Mouse (Mus musculus): ENCODE measurements at regions not wholly inside any gene's neighbourhood (a gene's known extent, or its start where the extent isn't known, plus 50 kb on each side); places are given as distances from the start of the nearest gene placed in this dataset.

GRCm38 (mm10) chr16:85347621-85348020, 174.1 kb upstream of the App start:
- intact Hi-C loops (cut with DNase I) = loop anchor here (1.0 to 5.0 kb wide), 3 partner anchors 90 to 175 kb away; partner anchors contain the start of gene App
- DNase-seq (ENCODE audit: low spot score in 2 of 2) = peak in 1 of 2 experiments; percentile 77

DNA sequence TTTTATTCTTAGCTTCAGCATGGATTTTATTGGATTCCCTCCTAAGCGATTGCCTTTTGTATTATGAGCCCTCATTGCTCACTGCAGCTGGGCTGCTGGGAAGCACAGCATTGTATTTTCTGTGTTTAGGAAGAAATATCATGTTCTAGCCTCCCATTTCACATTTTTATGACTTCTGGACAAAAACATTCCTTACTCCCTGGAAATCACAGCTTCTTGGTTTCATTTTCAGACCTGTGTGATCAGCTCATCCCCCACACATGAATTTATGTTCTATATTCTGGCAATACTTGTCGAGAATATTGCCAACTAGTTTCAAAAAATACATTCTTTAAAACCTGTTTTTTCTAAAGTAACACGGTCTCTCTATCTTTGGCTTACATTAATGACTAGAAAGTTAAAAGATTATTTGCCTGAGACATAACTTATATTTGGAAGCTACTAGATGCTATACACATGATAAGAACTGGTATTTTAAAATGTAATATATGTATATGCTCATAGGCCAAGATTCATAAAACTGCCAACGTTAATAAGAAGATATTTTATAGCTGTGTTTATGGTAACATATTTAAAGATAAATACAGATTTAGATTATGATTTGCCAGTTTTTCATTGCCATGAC, 163.0 kb upstream of the App start:
- no peak for DNase-seq (ENCODE audit: low spot score in 2 of 2)
- intact Hi-C loops (cut with DNase I) = no loop called here

- intact Hi-C loops (cut with DNase I) = no loop called here
- no peak for DNase-seq (ENCODE audit: low spot score in 2 of 2)
These were observed 160.0 kb upstream of the App start for GRCm38 (mm10) chr16:85333543-85333942.

DNA sequence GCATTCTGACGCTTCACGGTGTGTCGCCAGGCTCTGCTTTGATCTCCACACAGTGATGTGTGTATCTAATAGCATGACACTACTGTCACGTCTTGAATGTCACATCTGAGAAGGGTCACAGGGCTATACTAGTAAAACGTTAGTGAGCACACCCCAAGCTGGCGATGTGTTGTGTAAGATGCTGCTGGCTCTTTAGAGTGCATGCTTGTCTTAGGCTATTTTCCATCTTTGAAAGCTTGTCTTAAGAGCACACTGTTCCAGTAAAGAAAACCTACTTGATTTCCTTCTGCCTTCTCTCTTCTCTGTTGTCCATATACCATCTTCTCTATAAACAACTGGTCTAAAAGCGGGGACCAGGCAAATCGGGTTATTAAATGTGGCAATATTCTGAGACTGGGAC, 138.5 kb upstream of the App start:
- intact Hi-C loops (cut with DNase I) = no loop called here
- no peak for DNase-seq (ENCODE audit: low spot score in 2 of 2)

DNA sequence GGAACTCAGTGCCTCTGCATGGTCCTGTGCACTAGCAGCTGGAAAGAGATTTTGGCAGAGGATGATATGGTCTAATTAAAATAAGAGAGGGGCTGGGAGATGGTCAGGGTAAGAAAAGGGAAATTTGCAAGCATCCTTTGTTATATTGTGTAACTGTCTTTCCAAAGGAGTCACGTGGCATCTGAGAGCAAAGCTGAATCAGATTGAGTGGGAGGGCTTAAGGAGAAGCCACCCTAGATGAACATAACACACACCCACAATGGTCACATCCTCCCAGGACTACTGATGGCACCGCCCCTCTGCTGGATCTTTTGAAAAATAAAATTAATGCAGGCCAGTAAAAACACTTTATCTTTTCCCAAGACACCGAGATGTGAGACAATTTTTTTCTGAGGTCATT, 135.9 kb upstream of the App start:
- intact Hi-C loops (cut with DNase I) = no loop called here
- DNase-seq (ENCODE audit: low spot score in 2 of 2) = no peak

- intact Hi-C loops (cut with DNase I) = no loop called here
- DNase-seq (ENCODE audit: low spot score in 2 of 2) = no peak
These were observed 134.9 kb upstream of the App start for GRCm38 (mm10) chr16:85308429-85308828.

DNA sequence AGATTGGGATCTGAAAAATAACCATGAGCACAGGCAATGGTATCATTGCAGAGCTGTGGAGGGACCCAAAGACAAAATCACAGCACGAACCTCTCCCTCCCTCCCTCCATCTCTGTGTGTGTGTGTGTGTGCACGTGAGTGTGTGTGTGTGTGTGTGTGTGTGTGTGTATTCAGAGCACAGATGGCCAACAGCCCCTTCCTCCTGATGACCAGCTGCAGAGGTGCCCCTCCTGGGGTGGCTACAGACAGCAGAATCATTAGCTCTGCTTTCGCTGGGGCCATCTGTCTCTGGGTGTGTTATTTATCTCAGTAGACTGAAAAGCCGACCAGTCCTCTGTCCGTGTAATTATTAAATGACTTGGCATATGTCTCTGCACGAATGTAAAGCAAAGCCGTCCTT, 134.4 kb upstream of the App start:
- DNase-seq (ENCODE audit: low spot score in 2 of 2) = no peak
- intact Hi-C loops (cut with DNase I) = no loop called here

GRCm38 (mm10) chr16:85300092-85300853, 126.7 kb upstream of the App start:
- intact Hi-C loops (cut with DNase I) = no loop called here
- DNase-seq (ENCODE audit: low spot score in 2 of 2) = peak in 1 of 2 experiments; percentile 1

- intact Hi-C loops (cut with DNase I) = no loop called here
- no peak for DNase-seq (ENCODE audit: low spot score in 2 of 2)
These were observed 125.0 kb upstream of the App start for GRCm38 (mm10) chr16:85298559-85298958.

DNA sequence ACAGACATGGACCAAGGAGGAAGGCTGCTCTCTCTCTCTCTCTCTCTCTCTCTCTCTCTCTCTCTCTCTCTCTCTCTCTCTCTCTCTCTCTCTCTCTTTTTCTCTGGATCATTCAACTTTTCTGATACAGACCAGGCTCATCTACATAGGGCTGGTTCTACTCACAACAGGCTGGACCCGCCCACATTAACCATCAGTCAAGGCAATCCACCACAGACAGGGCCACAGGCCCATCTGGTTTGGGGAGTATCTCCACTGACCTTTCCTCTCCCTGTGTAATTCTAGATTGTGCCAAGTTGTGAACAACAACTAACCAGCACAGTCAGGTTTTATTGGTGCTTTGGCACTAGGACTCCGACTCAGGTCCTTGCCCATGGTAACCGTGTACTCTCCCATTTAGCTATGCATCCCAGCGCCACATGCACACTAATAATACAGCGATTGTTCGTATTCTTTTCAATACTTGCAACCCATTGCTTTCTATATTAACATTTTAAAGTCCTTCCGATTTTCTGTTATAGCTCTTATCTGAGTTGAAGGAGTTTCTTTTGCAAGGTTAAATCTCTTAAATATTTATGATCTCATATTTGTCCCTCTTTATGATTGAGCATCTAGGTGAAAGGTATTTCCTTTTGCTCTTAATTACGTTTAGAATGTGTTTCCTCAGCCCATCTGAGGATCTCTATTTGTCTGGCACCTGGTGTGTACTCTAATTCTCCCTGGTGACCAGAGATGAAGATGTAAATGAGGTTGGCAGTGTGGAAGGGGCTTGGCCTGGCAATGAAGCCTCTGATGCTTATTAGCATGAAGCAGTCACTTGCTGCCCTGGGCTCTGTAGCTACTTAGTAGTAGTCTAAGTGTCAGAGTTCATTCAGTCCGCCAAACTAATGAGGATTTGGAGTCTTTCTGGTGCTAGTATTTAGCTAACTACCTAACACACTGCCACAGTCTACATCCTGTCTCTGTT, 117.7 kb upstream of the App start:
- DNase-seq (ENCODE audit: low spot score in 2 of 2) = no peak
- intact Hi-C loops (cut with DNase I) = no loop called here

DNA sequence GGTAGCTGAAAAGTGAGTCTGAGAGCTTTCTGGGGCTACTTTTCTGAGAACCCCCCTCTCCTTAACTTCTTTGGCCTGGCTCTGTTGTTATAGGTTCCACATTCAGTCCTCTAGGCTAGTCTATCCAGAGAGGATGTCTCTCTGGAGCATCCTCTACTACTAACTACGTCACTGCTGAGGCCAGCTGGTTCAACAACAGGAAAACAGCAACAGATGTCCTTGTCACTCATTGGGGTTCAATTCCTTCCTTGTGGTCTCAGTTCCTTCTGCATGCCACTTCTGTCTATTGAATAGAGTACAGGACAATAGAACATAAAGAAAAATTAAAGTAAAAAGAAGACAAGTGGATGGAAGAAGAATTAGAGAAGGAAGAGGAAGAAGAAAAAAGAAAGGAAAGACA, 104.3 kb upstream of the App start:
- intact Hi-C loops (cut with DNase I) = no loop called here

DNA sequence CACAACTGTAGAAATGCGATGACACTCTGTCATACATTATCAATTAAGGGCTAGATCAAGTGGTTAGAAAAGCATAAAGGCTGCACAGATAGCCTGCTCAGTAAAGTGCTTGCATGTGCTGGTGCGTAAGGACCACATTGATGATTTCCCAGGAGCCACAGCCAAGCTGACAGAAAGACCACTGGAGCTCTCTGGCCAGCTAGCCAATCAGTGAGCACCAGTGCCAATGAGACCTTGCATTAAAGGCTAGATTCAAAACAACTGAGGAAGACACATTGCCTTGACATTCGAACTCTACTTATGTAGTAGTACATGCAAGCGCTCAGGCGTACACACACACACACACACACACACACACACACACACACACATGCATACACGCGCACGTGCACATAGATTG, 96.1 kb upstream of the App start:
- DNase-seq (ENCODE audit: low spot score in 2 of 2) = no peak
- intact Hi-C loops (cut with DNase I) = no loop called here

More for the DNA sequence above, 104.3 kb upstream of the App start:
- DNase-seq (ENCODE audit: low spot score in 2 of 2) = no peak

DNA sequence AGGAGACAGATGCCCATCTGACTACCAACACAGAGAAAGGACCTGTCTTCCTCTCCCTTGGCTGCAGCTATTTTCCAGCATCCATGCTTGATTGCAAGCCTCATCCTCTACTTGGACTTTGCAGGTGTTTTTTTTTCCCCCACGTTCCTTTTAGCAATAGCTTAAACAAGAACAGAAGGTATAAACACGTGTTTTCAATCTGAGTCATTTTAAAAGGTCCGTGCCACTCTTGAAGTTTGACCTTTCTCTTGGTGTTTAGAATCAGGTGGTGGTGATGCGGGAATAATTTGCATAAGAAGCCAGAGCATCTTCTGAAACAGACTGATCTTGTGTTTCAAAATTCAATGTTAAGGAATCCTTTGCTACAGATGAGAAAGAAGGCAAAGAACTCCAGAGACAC, 86.3 kb upstream of the App start:
- intact Hi-C loops (cut with DNase I) = loop anchor here (5.0 kb wide), 1 partner anchor 87 kb away; no protein-coding TSS in a partner anchor
- no peak for DNase-seq (ENCODE audit: low spot score in 2 of 2)

DNA sequence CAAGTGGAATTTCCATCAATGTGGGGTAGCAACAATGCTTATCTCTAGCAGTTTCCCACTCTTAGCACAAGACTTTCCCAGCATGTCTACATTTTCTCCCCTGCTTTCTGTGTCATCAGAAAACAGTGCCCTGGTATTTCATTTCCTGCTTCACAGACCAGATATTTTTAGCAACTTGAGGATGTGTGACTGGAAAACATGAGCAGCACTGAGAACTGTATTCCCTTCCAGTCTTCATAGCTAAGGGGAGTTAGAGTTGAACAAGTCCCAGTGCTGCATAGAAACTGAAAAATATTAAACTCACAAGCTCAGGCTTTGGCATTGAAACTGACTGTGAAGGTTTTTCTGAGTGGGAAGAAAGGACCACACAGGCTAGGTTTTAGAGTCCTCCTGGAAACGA, 73.7 kb upstream of the App start:
- intact Hi-C loops (cut with DNase I) = no loop called here
- DNase-seq (ENCODE audit: low spot score in 2 of 2) = no peak

DNA sequence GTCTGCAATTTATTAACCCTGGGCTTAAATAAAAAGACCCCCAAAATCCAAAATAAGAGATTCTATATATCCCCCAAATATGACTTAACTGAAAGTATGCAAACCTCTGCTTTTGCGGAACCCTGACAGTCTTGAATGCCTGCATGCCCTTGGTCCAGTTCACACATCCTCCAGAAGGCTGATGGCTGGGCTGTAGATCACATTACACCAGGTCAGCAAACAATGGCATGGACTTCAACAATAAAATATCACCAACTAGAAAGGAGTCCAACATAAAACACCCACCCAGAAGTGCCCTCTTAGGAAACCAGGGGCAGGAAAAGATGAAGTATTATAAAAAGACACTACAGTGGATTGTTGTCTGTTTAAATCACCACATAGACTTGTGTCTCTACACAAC, 59.5 kb upstream of the App start:
- intact Hi-C loops (cut with DNase I) = no loop called here
- DNase-seq (ENCODE audit: low spot score in 2 of 2) = no peak

DNA sequence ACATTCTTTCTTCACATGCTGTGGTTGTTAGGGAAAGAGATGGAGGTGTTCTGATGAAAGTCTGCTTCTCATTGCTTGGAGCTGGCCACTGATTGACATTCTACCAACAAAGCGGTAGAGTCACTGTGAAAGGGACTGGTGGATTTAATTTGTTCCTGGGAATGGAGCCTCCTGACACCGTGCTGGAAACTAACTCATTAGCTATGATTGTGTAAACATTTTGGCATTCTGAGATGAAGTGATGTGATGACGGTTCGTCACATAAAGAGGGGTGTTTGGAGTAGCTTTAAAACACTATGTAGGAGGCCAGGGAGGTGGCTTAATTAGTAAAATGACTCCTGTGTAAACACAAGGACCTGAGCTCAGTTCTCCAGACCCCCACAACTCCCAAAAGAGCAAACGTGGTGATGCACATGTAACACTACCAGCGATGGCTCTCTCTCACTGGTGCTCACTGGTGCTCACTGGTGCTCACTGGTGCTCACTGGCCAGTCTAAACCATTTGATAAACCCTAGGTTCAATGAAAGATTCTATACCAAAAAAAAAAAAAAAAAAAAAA, 58.4 kb upstream of the App start:
- no peak for DNase-seq (ENCODE audit: low spot score in 2 of 2)
- intact Hi-C loops (cut with DNase I) = no loop called here

- DNase-seq (ENCODE audit: low spot score in 2 of 2) = no peak
- intact Hi-C loops (cut with DNase I) = no loop called here
These were observed 57.8 kb upstream of the App start for GRCm38 (mm10) chr16:85231330-85231729.

GRCm38 (mm10) chr16:85224325-85224724, 50.8 kb upstream of the App start:
- intact Hi-C loops (cut with DNase I) = no loop called here
- DNase-seq (ENCODE audit: low spot score in 2 of 2) = no peak

Measured in left cerebral cortex, postnatal 25 days (tissue).